Mouse (Mus musculus) kidney, postnatal 0 days (tissue): ENCODE data around the gene Dido1. TPM values are rescaled to one million over a fixed set of nuclear protein-coding genes. Genes with fewer than 3 reads are reported as not detected.
A peak's percentile ranks its signal among the peaks of the same experiment; 100 is the strongest.

Experiments
- ATAC-seq: fragments of 200-750 bp; cut with Nextera tagmentation; replicated peaks from 2 replicates; pipeline ENCODE4 v1.8.0; 2017; ENCODE audit warnings: low read depth, moderate number of reproducible peaks, moderate TSS enrichment, moderate library complexity; ENCODE audit not compliant: low FRiP score
- DNase-seq: peaks from one replicate; pipeline ENCODE4 v3.0.0-alpha.2; 2016; ENCODE audit warnings: low spot score
- H3K27ac ChIP-seq: fragments of 300-500 bp; sonication (generic); 2 replicates; pipeline ENCODE4 v1.5.1; 2014; ENCODE audit warnings: mild to moderate bottlenecking
- H3K27me3 ChIP-seq: fragments of 300-500 bp; sonication (generic); 2 replicates; pipeline ENCODE4 v1.6.1; 2014; ENCODE audit warnings: low read length, mixed read lengths; ENCODE audit not compliant: insufficient read depth
- H3K36me3 ChIP-seq: fragments of 300-500 bp; sonication (generic); 2 replicates; pipeline ENCODE4 v1.6.1; 2014; ENCODE audit warnings: low read length, mixed read lengths; ENCODE audit not compliant: insufficient read depth
- H3K4me1 ChIP-seq: fragments of 300-500 bp; sonication (generic); replicated peaks from 2 replicates; pipeline ENCODE4 v1.6.1; 2014; ENCODE audit warnings: antibody characterized with exemption, low read length, mixed read lengths; ENCODE audit not compliant: insufficient read depth
- H3K4me2 ChIP-seq: fragments of 300-500 bp; sonication (generic); 2 replicates; pipeline ENCODE4 v1.6.1; 2014; ENCODE audit warnings: mild to moderate bottlenecking, low read length, moderate library complexity, mixed read lengths
- H3K4me3 ChIP-seq: fragments of 300-500 bp; sonication (generic); replicated peaks from 2 replicates; pipeline ENCODE4 v1.5.1; 2014; ENCODE audit warnings: low read depth, low read length
- H3K9ac ChIP-seq: fragments of 300-500 bp; sonication (generic); 2 replicates; pipeline ENCODE4 v1.6.1; 2014; ENCODE audit warnings: low read depth, low read length
- H3K9me3 ChIP-seq: fragments of 300-500 bp; sonication (generic); replicated peaks from 2 replicates; pipeline ENCODE4 v1.6.1; 2016; ENCODE audit warnings: low read length, inconsistent platforms, mixed read lengths
- CTCF ChIP-seq: IDR thresholded peaks from 2 replicates; pipeline ENCODE4 v1.5.1; 2016; ENCODE audit warnings: antibody characterized with exemption, low read depth, mild to moderate bottlenecking, moderate library complexity
- WGBS: fragments of 180-500 bp; shearing (Covaris S2); extraction: QIAGEN DNeasy Blood & Tissue Kit; methylation state at CpG from one replicate; pipeline ENCODE4 v1.1.7; 2014; 5-methylcytosine and 5-hydroxymethylcytosine counted together
- polyA plus RNA-seq: library from polyadenylated mRNA; unstranded; fragments of >200 nt; fragmentation: Nextera tagmentation; extraction: Ambion mirVana; gene quantifications from 2 replicates; pipeline ENCODE4 v1.2.1, GENCODE M21; 2015

Dido1 gene
- polyA plus RNA-seq, 1 experiment from 2014 or later: 18.0 TPM

DNA sequence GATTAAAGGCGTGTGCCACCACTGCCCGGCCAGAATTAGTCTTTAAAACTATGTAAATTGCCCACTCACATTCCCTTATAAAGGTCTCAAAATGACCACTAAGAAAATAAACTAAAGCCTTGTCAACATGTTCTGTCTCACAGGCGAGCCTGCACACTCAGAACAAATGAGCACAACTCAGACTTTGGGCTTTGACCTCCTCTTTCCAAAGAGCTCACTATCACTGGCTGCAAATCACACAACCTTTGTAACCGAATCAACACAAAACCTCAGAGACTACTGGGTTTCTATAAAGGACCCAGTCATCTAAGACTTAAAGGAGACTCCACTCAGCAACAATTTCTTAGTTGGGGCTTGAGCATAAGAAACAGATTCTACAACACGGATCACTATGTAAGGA, 9.3 kb downstream of the Dido1 start:
- 61% methylated on average over 5 of the region's 5 CpGs for WGBS
- H3K36me3 ChIP-seq: no peaks in the 10 kb centered on the region
- H3K27me3 ChIP-seq: no peaks in the 10 kb centered on the region
- no peak for TF ChIP-seq CTCF
- ATAC-seq: no peak
- DNase-seq: no peak
- H3K4me3 ChIP-seq: peak overlapping the region; percentile 83
- H3K9ac ChIP-seq: peak overlapping the region; percentile 96
- H3K4me2 ChIP-seq: peak overlapping the region; percentile 80
- peaks cover 22% of the 10 kb centered on the region for H3K4me1 ChIP-seq
- H3K27ac ChIP-seq: peak overlapping the region; percentile 97; the same call in 1 of the 2 replicates
- no peaks in the 10 kb centered on the region for H3K9me3 ChIP-seq

DNA sequence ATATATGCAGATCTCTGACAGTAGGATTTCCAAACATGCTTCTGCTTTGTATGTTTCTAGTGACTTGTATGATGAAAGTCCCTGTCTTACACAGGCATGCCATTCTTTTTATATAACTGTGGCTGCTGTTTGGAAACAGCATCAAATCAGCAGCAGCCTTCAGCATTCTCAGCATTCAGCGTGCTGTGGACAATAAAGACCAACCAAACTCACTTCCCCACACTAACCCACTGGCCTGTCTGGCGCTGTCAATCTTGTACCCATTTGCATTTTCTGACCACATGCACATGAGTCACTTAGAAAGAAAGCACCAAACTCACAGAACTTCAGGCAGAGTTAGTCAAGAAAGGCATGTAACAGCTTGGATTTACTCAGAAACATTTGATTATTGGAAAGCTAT, 14.6 kb downstream of the Dido1 start:
- H3K27ac ChIP-seq: no peak overlapping the region
- no peak overlapping the region for H3K4me2 ChIP-seq
- H3K4me1 ChIP-seq: 0 out of 2 replicates have a peak, but pooled peaks cover 4% of the 10 kb centered on the region
- no peak overlapping the region for H3K4me3 ChIP-seq
- H3K27me3 ChIP-seq: no peaks in the 10 kb centered on the region
- ATAC-seq (no peak), DNase-seq (no peak)
- WGBS: 80% methylated on average over 2 of the region's 2 CpGs
- H3K36me3 ChIP-seq: peaks cover 2% of the 10 kb centered on the region; the same call in 1 of the 2 replicates
- TF ChIP-seq CTCF: no peak
- no peaks in the 10 kb centered on the region for H3K9me3 ChIP-seq
- H3K9ac ChIP-seq: no peak overlapping the region

DNA sequence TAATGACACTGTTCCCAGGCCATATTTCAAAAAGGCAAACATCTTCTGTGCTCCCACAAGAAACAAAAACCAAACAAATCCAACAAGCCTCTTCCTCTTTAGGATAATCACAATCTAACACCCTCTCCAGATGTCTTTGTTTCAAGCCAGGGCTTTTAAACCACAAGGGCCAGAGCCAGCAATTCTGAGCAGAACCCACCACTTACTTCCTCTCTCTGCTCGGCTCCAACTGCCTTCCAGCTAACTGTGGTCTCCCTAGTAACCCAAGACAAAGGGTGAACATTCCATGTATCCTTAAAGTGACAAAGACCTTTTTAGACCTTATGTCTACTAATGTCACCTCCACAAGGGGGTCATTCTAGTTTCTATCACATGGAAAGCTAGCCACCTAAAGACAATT, 17.2 kb downstream of the Dido1 start:
- Histone ChIP-seq H3K4me1 (0 out of 2 replicates have a peak, but pooled peaks cover 4% of the 10 kb centered on the region), H3K36me3 (peaks cover 22% of the 10 kb centered on the region), H3K27ac (peak overlapping the region; percentile 62), H3K27me3 (no peaks in the 10 kb centered on the region), H3K9me3 (no peaks in the 10 kb centered on the region), H3K4me3 (no peak overlapping the region), H3K4me2 (no peak overlapping the region), H3K9ac (no peak overlapping the region)
- no peak for TF ChIP-seq CTCF
- peak; percentile 59 for DNase-seq
- ATAC-seq: no peak
- 0% methylated on average over 1 of the region's 1 CpGs for WGBS

DNA sequence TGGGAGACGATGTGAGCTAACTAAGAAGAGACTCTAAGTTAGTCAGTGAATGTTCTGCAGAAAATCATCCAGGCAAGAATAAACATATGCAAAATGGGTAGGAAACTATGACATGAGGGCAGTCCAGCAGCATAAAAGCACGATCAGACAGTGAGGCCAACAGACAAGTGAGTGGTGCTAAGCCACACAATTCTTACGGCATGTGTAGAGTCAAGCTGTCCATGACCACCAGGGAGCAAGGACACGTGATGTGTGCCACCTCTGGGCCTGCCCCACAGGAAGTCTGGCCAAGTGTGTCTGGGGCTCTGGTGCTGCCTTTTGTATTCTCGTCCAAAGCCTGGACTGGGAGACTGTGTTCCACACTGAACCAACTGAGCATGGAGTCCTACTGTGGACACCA, 20.0 kb downstream of the Dido1 start:
- no peak overlapping the region for H3K27ac ChIP-seq

DNA sequence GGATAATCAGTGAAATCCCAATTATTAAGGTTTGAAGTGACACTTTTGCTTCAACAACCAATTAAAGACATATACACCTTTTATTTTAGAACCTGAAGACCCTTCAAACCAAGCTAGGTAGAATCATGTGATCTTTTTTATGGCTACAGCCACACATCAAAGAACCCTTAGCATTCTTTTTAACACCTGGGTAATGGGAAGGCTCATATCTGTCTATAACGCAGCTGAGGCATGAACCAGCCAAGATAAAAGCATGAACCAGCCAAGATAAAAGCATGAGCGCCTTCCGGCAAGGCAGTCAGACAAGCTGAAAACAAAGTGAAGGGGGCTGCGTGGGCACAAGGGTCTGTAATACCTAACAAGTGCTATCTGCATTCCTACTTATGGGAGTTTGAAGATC, 25.8 kb downstream of the Dido1 start:
- peaks cover 73% of the 10 kb centered on the region for H3K36me3 ChIP-seq
- H3K9me3 ChIP-seq: no peaks in the 10 kb centered on the region
- no peak overlapping the region for H3K4me2 ChIP-seq
- no peak for TF ChIP-seq CTCF
- H3K9ac ChIP-seq: no peak overlapping the region
- H3K27me3 ChIP-seq: no peaks in the 10 kb centered on the region
- ATAC-seq (no peak), DNase-seq (no peak)
- no peak overlapping the region for H3K4me3 ChIP-seq
- H3K4me1 ChIP-seq: no peaks in the 10 kb centered on the region
- no peak overlapping the region for H3K27ac ChIP-seq
- 92% methylated on average over 4 of the region's 4 CpGs for WGBS

More for the DNA sequence above, 20.0 kb downstream of the Dido1 start:
- Histone ChIP-seq H3K4me2 (no peak overlapping the region), H3K27me3 (no peaks in the 10 kb centered on the region), H3K4me1 (0 out of 2 replicates have a peak, but pooled peaks cover 4% of the 10 kb centered on the region), H3K4me3 (no peak overlapping the region), H3K9me3 (no peaks in the 10 kb centered on the region), H3K36me3 (peaks cover 48% of the 10 kb centered on the region), H3K9ac (no peak overlapping the region)
- DNase-seq (no peak), ATAC-seq (peak; percentile 46; the same call in 1 of the 2 replicates)
- 83% methylated on average over 5 of the region's 5 CpGs for WGBS
- TF ChIP-seq CTCF: no peak

DNA sequence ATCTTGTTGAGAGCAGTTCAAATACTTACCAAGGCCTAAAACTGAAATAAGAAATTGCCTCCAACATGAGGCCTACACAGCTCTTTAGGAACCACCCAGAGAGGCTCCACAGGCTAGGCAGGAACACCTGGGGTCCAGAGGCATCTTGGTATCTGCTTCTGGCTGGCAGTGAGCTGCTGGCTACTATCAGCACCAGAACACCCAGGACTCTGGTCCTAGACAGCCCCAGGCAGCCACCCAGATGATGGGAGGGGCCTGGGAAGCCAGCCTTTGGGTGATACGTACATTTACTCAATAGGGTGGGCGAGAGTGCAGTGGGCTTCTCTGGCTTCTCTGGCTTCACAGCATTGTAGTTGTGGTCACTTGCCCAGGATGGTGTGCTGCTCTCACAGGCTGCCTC, 26.3 kb downstream of the Dido1 start:
- Histone ChIP-seq H3K9me3 (no peaks in the 10 kb centered on the region), H3K27me3 (no peaks in the 10 kb centered on the region), H3K4me1 (no peaks in the 10 kb centered on the region), H3K36me3 (peaks cover 69% of the 10 kb centered on the region), H3K4me3 (no peak overlapping the region), H3K9ac (no peak overlapping the region), H3K4me2 (no peak overlapping the region), H3K27ac (no peak overlapping the region)
- TF ChIP-seq CTCF: no peak
- DNase-seq (no peak), ATAC-seq (no peak)
- WGBS: 82% methylated on average over 2 of the region's 2 CpGs

DNA sequence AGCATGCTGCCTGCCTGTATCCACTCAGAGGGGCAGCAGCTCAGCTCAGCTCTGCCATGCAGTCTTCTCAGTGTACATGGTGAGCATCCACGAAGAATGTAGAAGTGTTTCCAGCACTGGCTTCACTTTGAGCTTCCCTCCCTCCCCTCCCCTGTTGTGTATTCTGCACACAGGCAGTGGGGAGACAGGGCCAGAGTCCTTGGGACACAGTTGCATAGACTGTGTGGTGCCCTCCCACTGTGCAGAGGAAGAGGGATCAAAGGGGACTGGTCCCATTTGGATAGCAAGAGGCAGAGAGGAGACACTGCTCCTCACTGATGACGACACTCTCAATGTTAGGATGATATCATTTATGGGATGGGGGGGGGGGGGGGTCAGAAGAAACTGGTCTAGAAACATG, 28.6 kb downstream of the Dido1 start:
- H3K36me3 ChIP-seq: peaks cover 49% of the 10 kb centered on the region

More for the DNA sequence above, 28.6 kb downstream of the Dido1 start:
- DNase-seq (no peak), ATAC-seq (no peak)
- no peak overlapping the region for H3K9ac ChIP-seq
- no peaks in the 10 kb centered on the region for H3K27me3 ChIP-seq
- no peak overlapping the region for H3K4me2 ChIP-seq
- no peak overlapping the region for H3K4me3 ChIP-seq
- H3K27ac ChIP-seq: no peak overlapping the region
- no peak for TF ChIP-seq CTCF
- H3K9me3 ChIP-seq: no peaks in the 10 kb centered on the region
- no peaks in the 10 kb centered on the region for H3K4me1 ChIP-seq
- WGBS: 70% methylated on average over 2 of the region's 2 CpGs
